Mouse (Mus musculus) liver, embryonic 12.5 days (tissue): ENCODE measurements around the gene Csrp1. TPM values are rescaled to one million over a fixed set of nuclear protein-coding genes. Genes with fewer than 3 reads are reported as not detected.

Experiments
- ATAC-seq: fragments of 200-750 bp; cut with Nextera tagmentation; 2 replicates; pipeline ENCODE4 v1.8.0; 2017; ENCODE audit warnings: moderate number of reproducible peaks, mild to moderate bottlenecking, moderate library complexity
- H3K27ac ChIP-seq: fragments of 300-500 bp; sonication (generic); 2 replicates; pipeline ENCODE4 v1.5.1; 2016; ENCODE audit warnings: mild to moderate bottlenecking
- H3K27me3 ChIP-seq: fragments of 300-500 bp; sonication (generic); replicated peaks from 2 replicates; pipeline ENCODE4 v1.6.1; 2016; ENCODE audit warnings: mild to moderate bottlenecking, moderate library complexity
- H3K36me3 ChIP-seq: fragments of 300-500 bp; sonication (generic); 2 replicates; pipeline ENCODE4 v1.6.1; 2016; ENCODE audit warnings: mild to moderate bottlenecking, moderate library complexity
- H3K4me1 ChIP-seq: fragments of 300-500 bp; sonication (generic); 2 replicates; pipeline ENCODE4 v1.6.1; 2016
- H3K4me2 ChIP-seq: fragments of 300-500 bp; sonication (generic); 2 replicates; pipeline ENCODE4 v1.6.1; 2016; ENCODE audit warnings: mild to moderate bottlenecking, moderate library complexity
- H3K4me3 ChIP-seq: fragments of 300-500 bp; sonication (generic); 2 replicates; pipeline ENCODE4 v1.5.1; 2016; ENCODE audit warnings: mild to moderate bottlenecking, moderate library complexity
- H3K9ac ChIP-seq: fragments of 300-500 bp; sonication (generic); 2 replicates; pipeline ENCODE4 v1.6.1; 2016; ENCODE audit warnings: mild to moderate bottlenecking, moderate library complexity
- H3K9me3 ChIP-seq: fragments of 300-500 bp; sonication (generic); replicated peaks from 2 replicates; pipeline ENCODE4 v1.6.1; 2016; ENCODE audit warnings: mild to moderate bottlenecking, moderate library complexity
- WGBS: fragments of 180-500 bp; shearing (Covaris S2); methylation state at CpG from one replicate; pipeline ENCODE4 v1.1.7; 2016; ENCODE audit not compliant: insufficient replicate concordance; 5-methylcytosine and 5-hydroxymethylcytosine counted together
- polyA plus RNA-seq: library from polyadenylated mRNA; unstranded; fragments of >200 nt; fragmentation: Nextera tagmentation; extraction: Ambion mirVana; gene quantifications from 2 replicates; pipeline ENCODE4 v1.2.1, GENCODE M21; 2016

Gene Csrp1
- polyA plus RNA-seq, 1 experiment from 2014 or later, result 60.7 TPM

DNA sequence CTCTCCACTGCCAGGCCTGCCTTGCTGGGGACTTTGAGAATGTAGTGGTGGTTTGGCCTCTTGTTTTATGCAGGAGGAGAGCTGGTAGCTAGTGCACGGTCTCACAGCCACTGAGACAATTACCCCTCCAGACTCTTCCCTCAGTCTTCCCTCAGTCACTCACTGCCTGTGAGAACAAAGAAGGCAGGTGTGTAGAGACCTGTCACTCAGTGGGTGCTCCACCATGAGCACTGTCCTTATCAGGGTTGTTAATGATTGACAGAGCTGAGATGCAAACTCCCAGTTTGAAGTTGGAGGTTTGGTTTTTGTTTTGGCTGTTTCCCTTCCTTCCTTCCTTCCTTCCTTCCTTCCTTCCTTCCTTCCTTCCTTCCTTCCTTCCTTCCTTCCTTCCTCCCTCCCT is 3.2 kb downstream of the Csrp1 start:
- Histone ChIP-seq H3K9me3 (no peaks in the 10 kb centered on the region), H3K4me1 (peaks cover 36% of the 10 kb centered on the region), H3K4me2 (no peak overlapping the region), H3K9ac (no peak overlapping the region), H3K36me3 (no peaks in the 10 kb centered on the region), H3K27me3 (no peaks in the 10 kb centered on the region), H3K4me3 (no peak overlapping the region), H3K27ac (no peak overlapping the region)
- WGBS, result 48% methylated on average over 1 of the region's 1 CpGs
- no peak for ATAC-seq

- 0 out of 2 replicates have a peak overlapping the region, but pooled peaks have one; percentile 6 for H3K27ac ChIP-seq
- no peaks in the 10 kb centered on the region for H3K27me3 ChIP-seq
- no peaks in the 10 kb centered on the region for H3K9me3 ChIP-seq
- no peaks in the 10 kb centered on the region for H3K36me3 ChIP-seq
- no peak overlapping the region for H3K4me3 ChIP-seq
- WGBS, result 58% methylated on average over 4 of the region's 4 CpGs
- no peak overlapping the region for H3K4me2 ChIP-seq
- peaks cover 44% of the 10 kb centered on the region for H3K4me1 ChIP-seq
- H3K9ac ChIP-seq, result no peak overlapping the region
- ATAC-seq, result no peak
Observed at GRCm38 (mm10) chr1:135724134-135724533, 4.3 kb downstream of the Csrp1 start.

DNA sequence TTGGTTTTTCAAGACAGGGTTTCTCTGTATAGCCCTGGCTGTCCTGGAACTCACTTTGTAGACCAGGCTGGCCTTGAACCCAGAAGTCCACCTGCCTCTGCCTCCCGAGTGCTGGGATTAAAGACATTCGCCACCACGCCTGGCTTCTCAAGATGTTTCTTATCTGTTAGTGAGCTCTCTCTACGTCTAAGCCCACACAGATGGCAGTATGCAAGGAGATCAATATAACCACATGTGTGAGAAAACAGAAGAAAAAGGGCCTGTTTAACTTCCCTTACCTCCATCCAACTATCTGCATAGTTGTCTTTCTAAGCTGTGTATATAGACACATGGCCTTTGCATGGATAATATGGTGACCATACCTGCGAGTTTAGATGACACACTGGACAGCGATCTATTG is 5.5 kb downstream of the Csrp1 start:
- Histone ChIP-seq H3K9ac (no peak overlapping the region), H3K27me3 (no peaks in the 10 kb centered on the region), H3K4me1 (peaks cover 44% of the 10 kb centered on the region), H3K36me3 (no peaks in the 10 kb centered on the region), H3K4me2 (no peak overlapping the region), H3K27ac (peak overlapping the region; percentile 26; the same call in 1 of the 2 replicates), H3K4me3 (no peak overlapping the region), H3K9me3 (no peaks in the 10 kb centered on the region)
- WGBS, result 55% methylated on average over 6 of the region's 6 CpGs
- no peak for ATAC-seq

- Histone ChIP-seq H3K27me3 (no peaks in the 10 kb centered on the region), H3K36me3 (no peaks in the 10 kb centered on the region), H3K9ac (no peak overlapping the region), H3K4me2 (no peak overlapping the region), H3K4me1 (peaks cover 44% of the 10 kb centered on the region), H3K27ac (no peak overlapping the region), H3K9me3 (no peaks in the 10 kb centered on the region), H3K4me3 (no peak overlapping the region)
- 65% methylated on average over 7 of the region's 7 CpGs for WGBS
- no peak for ATAC-seq
Observed at GRCm38 (mm10) chr1:135725936-135726335, 6.1 kb downstream of the Csrp1 start.

- peak overlapping the region; percentile 82 for H3K27ac ChIP-seq
- peak overlapping the region; percentile 89 for H3K4me2 ChIP-seq
- peak overlapping the region; percentile 84 for H3K9ac ChIP-seq
- ATAC-seq, result peak; percentile 89
- 2% methylated on average over 35 of the region's 35 CpGs for WGBS
- H3K4me1 ChIP-seq, result peaks cover 62% of the 10 kb centered on the region
- H3K36me3 ChIP-seq, result 0 out of 2 replicates have a peak, but pooled peaks cover 3% of the 10 kb centered on the region
- no peaks in the 10 kb centered on the region for H3K27me3 ChIP-seq
- H3K9me3 ChIP-seq, result no peaks in the 10 kb centered on the region
- H3K4me3 ChIP-seq, result peak overlapping the region; percentile 72
Observed at GRCm38 (mm10) chr1:135728631-135729366, 8.9 kb downstream of the Csrp1 start.

GRCm38 (mm10) chr1:135729367-135729713 is 9.5 kb downstream of the Csrp1 start:
- Histone ChIP-seq H3K27ac (peak overlapping the region; percentile 82), H3K27me3 (no peaks in the 10 kb centered on the region), H3K4me1 (peaks cover 65% of the 10 kb centered on the region), H3K4me2 (peak overlapping the region; percentile 89), H3K9me3 (no peaks in the 10 kb centered on the region), H3K36me3 (0 out of 2 replicates have a peak, but pooled peaks cover 3% of the 10 kb centered on the region), H3K4me3 (peak overlapping the region; percentile 72), H3K9ac (peak overlapping the region; percentile 84)
- peak; percentile 36 for ATAC-seq
- WGBS, result under 1% methylated on average over 11 of the region's 11 CpGs

- Histone ChIP-seq H3K9ac (peak overlapping the region; percentile 84), H3K36me3 (0 out of 2 replicates have a peak, but pooled peaks cover 3% of the 10 kb centered on the region), H3K27ac (peak overlapping the region; percentile 82), H3K4me3 (peak overlapping the region; percentile 72), H3K27me3 (no peaks in the 10 kb centered on the region), H3K4me1 (peaks cover 70% of the 10 kb centered on the region), H3K9me3 (no peaks in the 10 kb centered on the region), H3K4me2 (peak overlapping the region; percentile 89)
- WGBS, result 25% methylated on average over 4 of the region's 4 CpGs
- ATAC-seq, result peak; percentile 13; the same call in 1 of the 2 replicates
Observed at GRCm38 (mm10) chr1:135729821-135730220, 10.0 kb downstream of the Csrp1 start.

DNA sequence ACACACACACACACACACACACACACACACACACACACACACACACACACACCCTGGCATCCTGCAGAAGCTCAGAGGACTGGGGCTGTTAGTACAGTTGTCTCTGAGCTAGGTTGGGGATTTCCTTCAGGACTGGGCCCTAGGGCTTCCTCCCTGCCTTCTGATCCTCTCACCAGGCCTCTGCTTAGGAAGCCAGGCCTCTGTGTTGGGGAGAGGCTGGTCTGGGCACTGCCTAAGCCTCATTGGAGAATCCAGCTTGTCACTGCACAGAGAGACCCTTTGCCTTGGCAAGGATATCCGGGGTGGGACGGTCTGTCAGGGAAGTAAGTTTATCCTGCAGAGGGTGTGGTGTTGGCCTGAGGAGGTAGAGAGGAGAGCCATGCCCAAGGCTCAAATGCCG is 10.4 kb downstream of the Csrp1 start:
- Histone ChIP-seq H3K27ac (peak overlapping the region; percentile 82), H3K36me3 (0 out of 2 replicates have a peak, but pooled peaks cover 3% of the 10 kb centered on the region), H3K27me3 (no peaks in the 10 kb centered on the region), H3K4me1 (peaks cover 74% of the 10 kb centered on the region), H3K4me3 (peak overlapping the region; percentile 72), H3K4me2 (peak overlapping the region; percentile 89), H3K9ac (peak overlapping the region; percentile 84), H3K9me3 (no peaks in the 10 kb centered on the region)
- ATAC-seq, result peak; percentile 8; the same call in 1 of the 2 replicates
- WGBS, result 18% methylated on average over 3 of the region's 3 CpGs

DNA sequence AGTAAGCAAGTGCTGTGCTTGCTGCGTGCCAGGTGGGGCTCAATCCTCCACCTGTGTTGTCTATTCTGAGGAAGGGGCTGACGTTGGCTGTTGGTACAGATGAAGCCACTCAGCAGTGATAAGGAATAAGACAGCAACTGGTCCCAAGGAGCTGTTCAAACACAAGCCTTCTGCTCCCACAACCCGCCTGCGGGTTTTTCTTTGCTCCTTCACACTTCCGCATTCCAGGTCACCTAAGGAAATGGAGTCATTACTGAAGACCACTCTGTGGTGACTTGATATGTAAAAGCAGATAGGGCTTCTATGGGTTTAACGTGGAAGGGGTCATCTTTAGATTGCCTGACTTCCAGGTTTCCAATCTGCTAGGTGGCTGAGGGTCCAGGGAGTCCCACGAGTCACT is 11.5 kb downstream of the Csrp1 start:
- Histone ChIP-seq H3K4me3 (no peak overlapping the region), H3K9me3 (no peaks in the 10 kb centered on the region), H3K27ac (peak overlapping the region; percentile 23), H3K4me1 (peaks cover 78% of the 10 kb centered on the region), H3K4me2 (peak overlapping the region; percentile 89), H3K27me3 (no peaks in the 10 kb centered on the region), H3K36me3 (0 out of 2 replicates have a peak, but pooled peaks cover 5% of the 10 kb centered on the region), H3K9ac (no peak overlapping the region)
- 21% methylated on average over 7 of the region's 7 CpGs for whole genome bisulfite sequencing
- no peak for ATAC-seq

- H3K9me3 ChIP-seq, result no peaks in the 10 kb centered on the region
- no peak for ATAC-seq
- 0 out of 2 replicates have a peak, but pooled peaks cover 11% of the 10 kb centered on the region for H3K36me3 ChIP-seq
- no peak overlapping the region for H3K4me3 ChIP-seq
- no peak overlapping the region for H3K9ac ChIP-seq
- H3K4me2 ChIP-seq, result peak overlapping the region; percentile 89
- peaks cover 75% of the 10 kb centered on the region for H3K4me1 ChIP-seq
- 68% methylated on average over 11 of the region's 11 CpGs for WGBS
- no peaks in the 10 kb centered on the region for H3K27me3 ChIP-seq
- H3K27ac ChIP-seq, result peak overlapping the region; percentile 29; the same call in 1 of the 2 replicates
Observed at GRCm38 (mm10) chr1:135731897-135732684, 12.2 kb downstream of the Csrp1 start.

DNA sequence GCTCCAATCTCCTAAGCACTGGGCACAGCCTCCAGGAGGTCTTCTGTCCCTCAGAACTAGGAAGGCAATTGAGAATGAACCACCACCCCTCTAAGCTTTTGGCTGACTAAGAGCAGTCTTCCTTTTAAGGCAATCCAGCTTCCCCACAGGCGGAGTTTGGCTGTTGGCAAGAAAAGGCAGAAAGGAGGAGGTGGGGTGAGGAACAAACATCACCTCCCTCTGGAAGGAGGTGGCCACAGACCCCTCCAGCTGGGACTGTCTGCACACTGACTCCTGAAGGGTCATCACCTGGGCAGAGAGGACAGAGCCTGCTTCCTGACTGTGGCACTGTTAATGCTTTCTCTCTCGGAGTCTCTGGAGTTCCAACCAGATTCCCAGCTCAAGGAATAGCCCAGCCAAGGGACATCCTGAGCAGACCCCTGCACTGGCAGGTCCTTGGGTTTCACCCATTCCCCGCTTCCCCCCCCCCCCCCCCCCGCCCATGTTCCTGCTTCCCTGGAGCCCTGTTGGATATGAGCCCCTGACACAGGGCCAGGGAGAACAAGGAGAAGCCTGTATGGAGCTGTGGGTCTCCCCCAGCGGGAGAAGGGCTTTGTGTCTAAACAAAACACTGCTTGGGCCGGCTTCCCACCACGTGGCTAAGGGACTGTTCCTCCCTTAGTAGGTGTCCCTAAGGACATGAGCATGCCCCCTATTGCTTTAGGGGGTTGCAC is 14.5 kb downstream of the Csrp1 start:
- 57% methylated on average over 6 of the region's 7 CpGs for WGBS
- Histone ChIP-seq H3K36me3 (peaks cover 22% of the 10 kb centered on the region), H3K27me3 (no peaks in the 10 kb centered on the region), H3K4me2 (no peak overlapping the region), H3K9ac (no peak overlapping the region), H3K4me3 (no peak overlapping the region), H3K4me1 (peaks cover 73% of the 10 kb centered on the region), H3K9me3 (no peaks in the 10 kb centered on the region), H3K27ac (no peak overlapping the region)
- ATAC-seq, result no peak
